Mouse (Mus musculus) cerebellum, postnatal 14 days (tissue): ENCODE results near the gene Hbq1a.
"Not testable (repeated sequence)": the region's sequence is repeated elsewhere in the genome, so short reads cannot be mapped to it uniquely, and the experiment has no call there.

Source experiments
- DNase-seq, 2 experiments: peaks; one replicate each; pipeline ENCODE4 v3.0.0; 2021; ENCODE audit warnings: mixed read lengths in 2 of 2

Hbq1a gene

DNA sequence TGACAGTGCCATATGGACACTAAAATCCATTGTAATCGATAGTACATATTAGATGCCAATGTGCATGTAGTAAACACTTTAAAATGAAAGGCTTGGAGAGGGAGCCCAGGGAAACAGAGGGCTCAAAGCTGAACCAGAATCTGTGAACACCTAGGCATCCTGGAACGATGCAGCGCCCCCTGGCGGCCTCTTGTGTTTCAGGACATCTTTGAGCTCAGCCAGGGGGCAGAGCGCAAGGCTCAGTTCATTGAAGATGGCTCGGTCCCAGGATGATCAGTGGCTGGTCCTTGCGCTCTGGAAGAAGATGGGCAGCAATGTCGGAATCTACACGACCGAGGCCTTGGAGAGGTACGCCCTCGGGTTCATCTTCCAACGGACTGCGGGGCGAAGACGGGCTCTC is at the start of gene Hbq1a:
Gene Hbq1a (plus strand): TSS at position 205 of the 400 bp plus-strand sequence.
- peak; percentile 82 to 85 for DNase-seq

DNA sequence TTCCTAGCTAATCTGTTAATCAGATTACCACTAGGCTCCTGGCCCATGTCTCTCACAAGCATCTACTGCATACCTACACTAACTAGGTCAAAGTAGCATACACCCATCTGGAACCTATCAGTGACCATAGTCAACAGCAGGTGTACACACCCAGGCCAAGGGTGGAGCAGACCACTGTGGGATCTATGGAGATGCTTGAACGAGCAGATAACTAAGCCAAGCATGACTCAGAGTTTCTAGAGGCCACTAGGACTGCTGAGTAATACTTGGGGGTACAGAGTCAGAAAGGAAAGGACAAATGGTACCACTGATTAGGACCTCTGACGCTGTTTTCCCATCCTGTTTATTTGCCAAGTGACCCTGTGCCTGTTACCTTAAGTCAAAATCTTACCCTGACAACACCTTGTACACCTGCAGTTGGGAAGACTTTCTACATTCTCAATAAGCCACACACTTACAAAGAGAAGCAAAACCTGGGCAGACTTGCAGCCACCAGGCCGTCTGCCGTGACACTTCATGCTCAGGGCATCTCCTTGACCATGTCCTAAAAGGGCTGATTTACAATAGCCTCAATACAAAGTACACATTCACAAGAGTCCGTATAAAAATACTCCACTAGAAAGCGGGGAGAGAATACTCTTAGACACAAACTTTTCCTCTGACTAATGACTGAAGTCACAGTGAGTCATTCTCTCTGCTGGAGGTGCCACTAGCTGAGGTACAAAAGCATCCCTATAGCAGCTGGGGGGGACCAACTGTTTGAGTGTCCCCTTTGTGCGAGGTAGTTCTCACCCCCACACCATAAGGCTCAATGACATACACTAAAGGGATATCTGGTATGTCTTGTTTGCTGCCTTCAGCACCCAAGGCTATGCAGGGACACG is 48.7 kb upstream of the Hbq1a start:
- DNase-seq: no peak

DNA sequence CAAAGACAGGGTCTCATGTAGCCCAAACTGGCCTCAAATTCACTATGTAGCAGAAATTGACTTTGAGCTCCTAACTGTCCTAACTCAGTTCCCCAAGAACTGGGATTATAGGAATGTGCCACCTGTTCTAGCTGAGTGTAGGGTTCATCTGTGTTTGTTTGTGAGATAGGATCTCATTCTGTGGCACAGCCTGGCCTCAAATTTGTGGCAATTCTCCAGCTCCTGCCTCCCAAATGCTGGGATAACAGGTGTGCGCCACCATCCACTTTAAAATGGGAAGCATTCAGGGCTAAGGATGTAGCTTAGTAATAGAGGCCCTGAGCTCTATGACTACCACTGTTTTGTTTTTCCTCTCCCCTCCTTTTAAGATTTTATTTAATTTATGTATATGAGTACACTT is 46.7 kb upstream of the Hbq1a start:
- DNase-seq: no peak

DNA sequence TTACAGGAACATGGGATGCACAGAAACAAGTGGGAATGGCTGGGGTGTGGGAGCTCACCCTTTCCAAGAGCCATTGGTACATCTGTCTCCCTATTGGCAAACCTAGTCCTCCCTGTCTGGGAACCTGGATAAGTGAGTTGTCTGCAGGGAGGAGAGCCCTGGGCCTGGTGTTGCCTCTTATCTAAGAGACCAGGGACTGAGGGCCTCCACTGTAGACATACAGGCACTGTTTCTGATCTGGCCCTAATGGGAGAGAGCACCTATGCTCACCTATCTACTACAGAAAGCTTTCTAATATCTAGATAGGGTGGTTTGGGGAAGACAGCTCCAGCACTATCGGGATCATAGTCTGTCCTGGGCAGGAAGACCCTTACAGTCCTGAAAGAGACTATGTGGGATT is 43.7 kb upstream of the Hbq1a start:
- no peak for DNase-seq

DNA sequence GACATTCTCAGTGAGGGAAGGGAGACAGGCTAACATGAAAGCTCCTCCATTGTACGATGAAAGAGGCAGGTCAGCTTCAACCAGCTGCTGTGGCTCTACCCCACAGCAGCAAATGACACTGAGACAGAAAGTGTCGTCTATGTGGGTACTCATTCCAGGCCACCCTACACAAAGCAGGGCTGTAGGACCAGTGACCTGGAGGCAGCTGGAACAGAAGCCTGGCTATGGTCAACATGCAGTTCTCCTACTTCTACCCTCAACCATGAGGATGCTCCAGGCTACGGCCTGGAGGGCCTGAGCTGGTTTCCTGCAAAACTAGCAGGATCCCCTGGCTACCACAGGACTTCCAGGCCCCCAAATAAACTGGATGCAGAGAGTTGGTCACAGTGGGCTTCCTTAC is 43.3 kb upstream of the Hbq1a start:
- DNase-seq: no peak

DNA sequence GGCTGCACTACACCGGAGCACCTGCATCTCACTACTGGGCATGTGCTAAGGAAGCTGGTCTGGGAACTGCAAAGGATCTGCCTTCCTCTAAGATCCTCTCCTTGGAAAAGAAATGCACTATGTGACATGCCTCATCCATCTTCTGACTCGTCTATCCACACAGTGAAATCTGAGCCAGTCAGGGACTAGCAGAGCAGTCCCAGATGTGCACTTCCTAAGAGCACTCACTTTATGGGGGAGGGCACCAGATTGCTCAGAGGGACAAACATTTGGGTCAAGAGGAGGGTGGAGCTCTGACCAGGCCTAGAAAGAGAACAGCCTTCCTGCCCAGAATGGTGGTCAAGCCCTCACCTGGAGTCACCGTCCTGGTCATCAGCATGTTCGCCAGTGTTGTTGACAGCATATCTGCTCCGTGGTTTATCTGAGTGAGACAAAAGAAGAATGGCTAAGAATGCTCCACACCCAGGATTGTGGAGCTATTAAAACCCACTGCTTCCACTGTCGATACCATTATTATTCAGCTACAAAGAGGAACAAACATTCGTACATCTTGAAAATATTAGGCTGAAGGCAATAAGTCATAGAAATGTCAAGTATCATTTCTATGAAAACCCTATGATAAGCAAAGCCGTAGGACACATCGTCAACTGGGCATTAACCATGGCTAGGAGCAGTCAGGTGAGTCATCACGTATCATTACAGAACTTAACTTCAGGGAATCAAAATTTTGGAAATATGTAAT is 37.0 kb upstream of the Hbq1a start:
- no peak for DNase-seq

DNA sequence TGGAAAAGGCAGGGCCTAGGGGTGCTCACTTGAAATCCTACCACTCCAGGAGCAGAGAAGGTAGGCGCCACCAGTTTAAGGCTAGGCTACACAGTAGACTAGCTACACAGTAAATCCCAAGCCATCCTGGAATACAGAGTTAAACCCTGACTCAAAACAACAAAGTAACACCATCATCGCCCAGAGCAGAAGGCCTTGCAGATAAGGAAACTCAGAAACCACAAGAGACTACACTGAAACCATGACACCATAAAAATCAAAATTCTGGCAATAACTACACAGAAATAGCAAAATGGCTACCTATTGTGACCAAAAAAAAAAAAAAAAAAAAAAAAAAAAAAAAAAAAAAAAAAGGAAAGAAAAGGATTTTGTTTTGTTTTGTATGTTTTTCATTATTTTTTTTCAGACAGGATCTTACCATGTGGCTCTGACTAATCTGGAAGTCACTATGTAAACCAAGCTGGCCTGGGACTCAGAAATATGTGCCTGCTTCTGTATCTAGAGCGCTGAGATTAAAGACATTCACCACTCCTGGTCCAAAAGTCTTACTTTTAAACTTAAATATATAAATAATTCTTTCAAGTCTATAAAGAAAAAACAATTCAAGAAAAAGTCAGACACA is 34.6 kb upstream of the Hbq1a start:
- DNase-seq: no peak

DNA sequence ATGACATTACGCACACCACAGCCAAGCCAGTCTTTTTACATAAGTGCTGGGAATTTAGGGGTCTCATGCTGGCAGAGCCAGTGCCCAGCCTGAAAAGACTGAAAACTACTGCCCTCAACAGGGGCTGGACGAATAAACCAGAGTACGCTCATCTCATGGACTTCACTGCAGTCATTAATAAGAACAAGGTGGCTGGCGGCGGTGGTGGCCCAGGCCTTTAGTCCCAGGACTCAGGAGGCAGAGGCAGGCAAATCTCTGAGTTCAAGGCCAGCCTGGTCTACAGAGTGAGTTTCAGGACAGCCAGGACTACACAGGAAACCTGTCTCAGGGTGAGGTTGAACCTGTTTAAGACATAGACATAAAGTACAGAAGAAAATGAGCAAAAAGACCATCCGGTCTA is 33.7 kb upstream of the Hbq1a start:
- no peak for DNase-seq

DNA sequence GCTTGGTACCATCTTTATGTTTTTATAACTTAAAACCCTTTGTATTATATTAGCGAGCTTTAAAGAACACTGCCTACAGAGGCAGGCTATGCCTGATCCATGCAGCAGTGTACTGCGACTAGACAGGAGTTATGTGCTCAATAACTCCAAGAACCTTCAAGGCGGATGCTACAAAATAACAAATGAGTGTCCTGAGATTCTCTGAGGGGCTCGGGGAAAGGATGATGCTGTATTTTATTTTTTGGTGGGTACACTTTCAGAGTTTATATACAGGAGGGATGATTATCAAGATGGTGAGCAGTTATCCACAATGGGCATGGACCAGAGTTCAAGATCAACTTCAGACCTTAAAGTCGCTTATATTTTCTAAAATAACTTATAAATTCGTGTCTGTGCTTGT is 33.1 kb upstream of the Hbq1a start:
- DNase-seq: peak in 1 of 2 experiments; percentile 16

DNA sequence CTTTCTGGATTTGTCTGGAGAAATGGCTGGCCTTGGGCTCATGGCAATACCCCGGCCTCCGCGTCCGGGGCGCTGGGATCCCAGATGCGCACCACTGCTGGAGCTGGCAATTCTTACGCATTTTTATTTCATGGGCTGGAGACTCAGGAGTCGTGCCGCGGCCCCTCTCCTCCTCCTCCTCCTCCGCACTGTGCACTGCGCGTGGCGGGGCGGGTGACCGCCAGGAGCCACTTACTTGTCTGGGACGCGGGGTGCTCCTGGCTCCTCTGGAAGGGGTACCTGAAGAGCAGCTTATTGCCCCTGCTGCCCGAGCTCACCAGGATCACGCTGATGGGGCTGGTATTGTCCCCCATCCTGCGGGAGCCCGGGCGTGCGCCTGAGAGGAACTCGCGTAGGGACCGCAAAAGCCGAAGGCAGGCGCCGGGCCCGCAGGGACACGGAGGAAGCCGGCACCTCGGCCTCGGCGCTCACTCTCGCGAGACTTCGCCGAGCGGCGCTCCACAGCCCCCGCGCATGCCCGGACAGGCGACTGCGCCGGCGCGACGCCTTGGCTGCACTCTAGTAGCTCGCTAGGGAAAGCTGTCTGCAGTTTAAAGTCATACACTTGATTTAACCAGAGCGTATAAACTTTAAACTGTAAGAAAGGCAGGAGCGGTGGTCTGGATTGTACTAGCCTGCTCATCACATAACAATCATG is 32.5 kb upstream of the Hbq1a start, which contains the start of gene Nprl3:
Gene Nprl3 (minus strand): TSS at position 520 of the 697 bp plus-strand sequence.
- DNase-seq: peak; percentile 97 to 98

DNA sequence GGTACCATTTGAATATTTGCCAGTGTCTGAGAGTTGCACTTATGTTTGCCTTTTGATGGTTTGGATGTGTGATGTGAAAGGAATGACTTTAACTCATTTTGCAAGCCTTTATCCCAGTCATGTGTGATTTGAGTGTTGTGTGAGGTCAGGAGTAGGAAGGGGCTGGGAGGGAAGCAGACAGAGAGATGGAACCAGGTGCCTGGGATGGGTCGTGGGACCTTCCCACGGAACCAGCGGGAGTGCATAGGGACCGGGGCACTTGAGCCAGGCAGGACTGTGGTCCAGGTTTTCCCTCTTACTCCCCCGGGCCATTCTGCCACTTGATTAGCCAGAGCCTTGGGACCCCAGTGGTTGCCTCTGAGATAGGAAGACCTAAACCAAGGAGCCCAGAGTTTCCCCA is 31.9 kb upstream of the Hbq1a start:
- DNase-seq: peak in 1 of 2 experiments; percentile 37

DNA sequence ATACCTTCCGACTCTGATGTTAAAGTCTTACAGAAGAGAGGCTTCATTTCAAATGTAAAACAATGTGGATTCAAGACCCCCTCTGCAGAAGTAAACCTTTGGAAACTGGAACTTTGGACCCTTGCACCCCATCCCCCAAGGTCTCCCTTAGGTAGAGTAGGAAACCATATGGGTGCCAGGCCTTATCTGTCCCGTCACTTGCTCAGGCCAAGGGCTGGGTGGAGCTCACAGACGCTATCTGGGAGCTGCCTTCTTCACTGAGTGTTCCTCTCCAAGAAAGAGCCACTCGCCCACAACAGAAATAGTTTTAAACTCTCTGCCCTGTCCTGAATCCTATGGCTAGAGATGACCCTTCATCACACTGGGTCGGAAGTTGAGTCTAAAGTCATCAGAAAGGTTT is 30.9 kb upstream of the Hbq1a start:
- DNase-seq: no peak

DNA sequence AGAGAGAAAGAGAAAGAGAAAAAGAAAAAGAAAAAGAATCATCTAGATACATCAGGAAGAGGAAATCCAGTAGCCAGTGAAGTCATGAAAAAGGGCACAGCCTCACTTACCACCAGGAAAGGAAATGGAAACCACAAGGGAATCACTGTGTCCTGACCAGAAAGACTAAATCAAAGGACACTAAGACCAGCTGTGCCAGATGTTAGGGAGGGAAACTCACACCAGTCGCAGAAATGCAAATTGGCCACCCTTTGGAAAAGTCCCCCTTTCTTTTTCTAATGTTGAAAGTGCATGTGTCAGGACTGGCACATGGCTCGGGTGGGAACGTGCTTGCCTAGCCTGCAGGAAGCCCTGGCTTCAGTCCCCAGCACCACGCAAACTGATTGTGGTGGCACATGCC is 28.7 kb upstream of the Hbq1a start:
- no peak for DNase-seq

DNA sequence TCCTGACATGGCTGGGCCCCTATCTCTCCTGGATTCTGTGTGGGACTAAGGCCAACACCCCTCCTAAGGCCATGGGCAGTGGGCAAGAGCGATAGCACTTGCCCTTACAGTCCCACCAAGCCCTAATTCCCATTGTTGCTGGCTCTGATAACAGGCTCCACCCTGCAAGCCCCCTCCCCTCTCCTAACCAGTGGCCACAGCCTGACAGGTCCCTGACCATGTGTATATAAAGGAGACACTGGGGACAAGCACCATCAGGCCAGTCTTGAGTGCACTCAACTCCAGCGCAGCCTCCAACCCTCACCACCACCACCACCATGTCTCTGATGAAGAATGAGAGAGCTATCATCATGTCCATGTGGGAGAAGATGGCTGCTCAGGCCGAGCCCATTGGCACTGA is 23.5 kb upstream of the Hbq1a start, which contains the start of gene Hba-x:
Gene Hba-x (plus strand): TSS at position 54 of the 400 bp plus-strand sequence.
- DNase-seq: no peak

DNA sequence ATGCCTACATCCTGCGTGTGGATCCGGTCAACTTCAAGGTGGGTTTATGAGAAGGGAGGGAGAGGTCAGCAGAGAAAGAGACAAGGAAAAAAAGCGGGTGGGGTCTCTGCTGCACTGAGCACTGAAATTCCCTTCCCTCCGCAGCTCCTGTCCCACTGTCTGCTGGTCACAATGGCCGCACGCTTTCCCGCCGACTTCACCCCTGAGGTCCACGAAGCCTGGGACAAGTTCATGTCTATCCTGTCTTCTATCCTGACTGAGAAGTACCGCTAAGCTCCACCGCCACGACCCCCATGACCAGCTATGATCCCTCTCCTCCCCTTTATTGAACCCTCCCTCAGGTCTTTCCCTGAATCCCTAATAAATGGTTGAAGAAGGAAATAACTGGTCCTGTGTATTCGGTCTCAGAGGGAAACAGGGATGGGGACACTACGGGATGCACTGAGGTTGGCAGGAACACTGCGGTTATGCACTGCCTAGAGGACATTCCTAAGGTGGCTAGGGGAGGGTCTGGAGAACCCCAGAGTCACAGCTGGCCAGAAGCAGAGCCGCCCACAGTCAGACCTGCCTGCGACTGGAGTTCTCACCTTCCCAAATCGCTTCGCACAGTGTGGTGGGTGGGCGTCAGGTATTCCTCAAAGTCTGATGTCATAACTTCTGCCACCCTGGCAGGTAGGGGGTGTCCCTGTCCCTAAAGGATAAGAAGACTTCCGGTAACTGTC is 22.0 kb upstream of the Hbq1a start:
- DNase-seq: no peak

DNA sequence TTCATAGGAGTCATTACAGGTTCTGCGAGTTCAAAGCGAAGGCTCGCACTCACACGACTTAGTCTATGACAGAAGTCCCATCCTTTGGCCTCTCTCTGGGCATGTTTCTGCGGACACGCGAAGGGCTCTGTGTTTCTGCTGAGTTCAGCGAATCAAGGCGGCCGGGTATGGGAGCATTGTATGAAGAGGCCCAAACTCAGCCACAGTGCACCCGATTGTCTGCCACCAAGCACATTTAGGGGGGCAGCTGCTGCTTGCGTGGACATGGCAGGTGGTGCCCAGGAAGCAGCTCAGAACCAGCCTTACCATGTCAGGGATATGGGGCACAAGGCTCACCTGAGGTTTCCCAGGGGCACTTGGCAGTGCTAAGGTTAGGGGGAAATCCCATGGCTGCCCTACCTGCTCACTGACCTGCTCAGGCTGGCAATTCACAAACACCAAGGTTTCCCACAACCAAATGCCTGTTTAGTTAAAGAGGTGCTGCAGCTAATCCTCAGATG is 21.4 kb upstream of the Hbq1a start:
- no peak for DNase-seq

DNA sequence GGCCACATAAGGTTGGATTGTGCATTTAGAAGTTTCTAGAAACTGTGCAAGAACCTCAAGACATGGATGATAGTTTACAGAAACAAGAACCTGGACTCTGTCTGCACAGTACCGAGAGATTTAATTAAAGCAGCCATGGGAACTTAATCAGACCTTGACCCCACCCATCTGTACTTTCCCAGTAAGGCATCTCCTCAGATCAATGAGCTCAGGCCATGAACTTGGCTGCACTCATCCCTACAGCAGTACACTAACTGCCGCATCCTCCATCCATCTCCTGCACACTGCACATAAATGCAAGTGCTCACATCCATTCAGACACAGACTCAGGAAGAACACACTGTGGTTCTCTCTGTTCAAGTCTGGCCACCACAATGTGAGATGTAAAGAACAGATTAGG is 19.2 kb upstream of the Hbq1a start:
- no peak for DNase-seq

DNA sequence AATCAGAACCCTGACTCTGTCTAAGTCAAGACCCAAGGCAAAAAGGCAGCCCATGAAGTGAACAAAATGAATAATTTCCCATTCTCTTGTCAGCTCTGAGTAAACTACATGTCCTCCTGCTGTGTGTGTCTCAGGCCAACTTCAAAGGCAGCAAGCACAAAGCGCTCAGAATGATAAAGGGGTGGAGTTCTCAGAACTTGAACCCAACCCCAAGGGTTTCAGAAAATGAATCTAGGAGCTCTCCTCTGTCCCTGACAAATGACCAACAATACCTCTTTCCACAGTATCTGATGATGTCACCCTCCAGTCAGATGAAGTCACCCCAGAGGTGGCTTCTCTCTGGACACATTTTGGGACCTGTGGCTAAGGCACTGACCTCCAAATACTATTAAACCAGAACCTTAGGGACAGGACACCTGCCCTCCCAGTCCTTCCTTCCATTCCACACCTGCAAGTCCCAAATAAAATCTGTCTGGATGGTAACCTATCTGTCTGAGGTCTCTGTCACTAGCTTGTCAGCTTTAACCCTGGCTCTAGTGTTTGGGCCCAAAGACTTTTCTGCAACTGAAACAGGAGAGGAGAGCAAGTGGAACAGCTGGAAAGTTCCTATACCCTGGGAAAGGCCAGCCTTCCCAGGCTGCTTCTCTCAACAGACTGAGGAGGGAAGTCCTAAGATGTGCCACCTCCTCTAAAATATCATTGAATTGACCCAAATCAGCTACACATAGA is 18.3 kb upstream of the Hbq1a start:
- DNase-seq: no peak

DNA sequence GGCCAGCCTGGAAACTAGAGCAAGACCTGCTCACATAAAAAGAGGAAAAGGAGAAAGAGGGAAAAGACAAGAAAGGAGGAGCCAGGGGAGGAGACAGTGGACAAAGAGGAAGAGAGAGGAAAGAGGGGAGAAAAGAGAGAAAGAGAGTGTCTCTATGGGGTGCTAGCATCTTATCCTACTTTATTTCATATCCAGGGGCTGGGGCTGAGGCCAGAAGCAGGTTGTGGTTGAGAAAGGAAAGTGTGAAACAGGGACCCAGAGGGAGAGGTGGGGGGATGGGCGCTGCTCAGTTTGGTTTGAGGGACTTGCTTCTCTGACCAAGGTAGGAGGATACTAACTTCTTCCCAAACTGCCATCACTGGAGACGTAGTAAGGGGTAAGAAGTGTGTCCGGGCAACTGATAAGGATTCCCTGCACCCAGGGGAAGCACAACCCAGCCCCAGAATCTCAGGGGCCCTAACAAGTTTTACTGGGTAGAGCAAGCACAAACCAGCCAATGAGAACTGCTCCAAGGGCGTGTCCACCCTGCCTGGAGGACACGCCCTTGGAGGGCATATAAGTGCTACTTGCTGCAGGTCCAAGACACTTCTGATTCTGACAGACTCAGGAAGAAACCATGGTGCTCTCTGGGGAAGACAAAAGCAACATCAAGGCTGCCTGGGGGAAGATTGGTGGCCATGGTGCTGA is 16.6 kb upstream of the Hbq1a start, which contains the start of gene Hba-a1:
Gene Hba-a1 (plus strand): TSS at position 421 of the 687 bp plus-strand sequence.
- DNase-seq: not testable (repeated sequence)

DNA sequence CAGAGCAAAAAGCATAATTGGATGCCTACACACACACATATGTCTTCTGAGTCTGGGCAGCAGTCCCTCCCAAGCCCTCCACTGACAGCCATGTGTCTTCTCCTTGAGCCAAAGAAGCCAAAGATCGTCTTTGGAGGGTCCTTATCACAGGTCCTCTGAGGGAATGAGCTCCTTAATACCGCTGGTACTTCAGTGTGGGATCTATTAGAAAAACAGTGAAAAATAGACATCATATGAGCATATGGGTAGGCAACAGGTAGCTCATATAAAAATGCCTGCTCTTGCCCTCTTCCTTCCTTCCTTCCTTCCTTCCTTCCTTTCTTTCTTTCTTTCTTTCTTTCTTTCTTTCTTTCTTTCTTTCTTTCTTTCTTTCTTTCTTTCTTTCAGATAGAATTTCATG is 15.3 kb upstream of the Hbq1a start:
- DNase-seq: not testable (repeated sequence)
